Mouse (Mus musculus): ENCODE results near the gene Pde6g.

GRCm38 (mm10) chr11:120437857-120438385, 15.4 kb downstream of the Pde6g start:
- TF ChIP-seq EP300 (IDR thresholded peaks at IDR 0.05; ENCODE audit: insufficient read depth, low read depth, low read length) = no peak
- TF ChIP-seq POLR2A (IDR thresholded peaks at IDR 0.05; ENCODE audit: insufficient read depth, low read length) = no peak
- TF ChIP-seq CTCF (IDR thresholded peaks at IDR 0.05; ENCODE audit: low read depth, low read length) = no peak

Measured in ES-Bruce4 (cell line).